In the genomic region with DNA sequence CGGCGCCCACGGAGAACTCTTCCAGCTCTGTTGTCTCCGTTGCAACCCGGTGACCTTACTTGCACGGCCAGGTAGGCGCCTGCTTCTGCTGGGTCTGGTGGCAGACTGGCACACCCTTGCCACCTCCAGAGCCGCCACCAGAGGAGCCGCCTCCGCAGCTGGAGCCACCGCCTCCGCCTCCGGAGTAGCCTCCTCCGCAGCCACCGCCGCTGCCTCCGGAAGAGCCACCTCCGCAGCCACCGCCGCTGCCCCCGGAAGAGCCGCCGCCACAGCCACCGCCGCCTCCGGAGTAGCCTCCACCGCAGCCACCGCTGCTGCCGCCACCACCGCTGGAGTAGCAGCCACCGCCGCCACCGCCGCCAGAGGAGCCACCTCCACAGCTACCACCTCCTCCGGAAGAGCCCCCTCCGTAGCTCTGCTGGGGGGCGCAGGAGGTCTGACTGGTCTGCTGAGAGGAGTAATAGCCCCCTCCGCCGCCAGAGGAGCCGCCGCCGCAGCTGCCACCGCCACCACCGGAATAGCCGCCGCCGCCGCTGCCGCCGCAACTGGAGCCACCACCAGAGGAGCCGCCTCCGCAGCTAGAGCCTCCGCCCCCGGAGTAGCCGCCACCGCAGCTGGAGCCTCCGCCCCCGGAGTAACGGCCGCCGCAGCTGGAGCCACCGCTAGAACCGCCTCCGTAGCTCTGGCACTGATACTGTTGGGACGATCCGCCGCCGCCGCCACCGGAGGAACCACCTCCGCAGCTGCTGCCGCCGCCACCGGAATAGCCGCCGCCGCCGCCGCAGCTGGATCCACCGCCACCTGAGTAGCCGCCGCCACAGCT, we compare ENCODE assay signal across 8 mouse cellular contexts. TPM values are rescaled to one million over a fixed set of nuclear protein-coding genes. Genes with fewer than 3 reads are reported as not detected.
DNase-seq lines count a peak whose midpoint lies in the region; ATAC-seq and TF ChIP-seq lines count a peak whose summit lies in the region.

No protein-coding gene starts in this region.

- H3K27me3 ChIP-seq in forebrain, embryonic 11.5 days (ENCODE audit: control insufficient read depth, insufficient read depth, low read length), result peaks cover 14% of the 10 kb centered on the region
- peaks cover 31% of the 10 kb centered on the region for H3K27me3 ChIP-seq in heart, embryonic 14.5 days (ENCODE audit: control insufficient read depth, insufficient read depth, low read length)
- peaks cover 46% of the 10 kb centered on the region for H3K27me3 ChIP-seq in liver, embryonic 11.5 days (replicated peaks; ENCODE audit: control insufficient read depth, insufficient read depth, low read length)
- peaks cover 14% of the 10 kb centered on the region for H3K27me3 ChIP-seq in neural tube, embryonic 12.5 days (replicated peaks)
- H3K27me3 ChIP-seq in thymus, adult 2 months (ENCODE audit: control insufficient read depth, insufficient read depth, low read length), result peaks cover 20% of the 10 kb centered on the region

- H3K4me3 ChIP-seq in forebrain, embryonic 11.5 days (ENCODE audit: low read depth, low read length), result peak overlapping the region; percentile 67
- H3K4me3 ChIP-seq in heart, embryonic 14.5 days (ENCODE audit: control insufficient read depth in 1 of 2, insufficient read depth in 1 of 2, low read depth in 1 of 2, low read length in 2 of 2), result peak overlapping the region; percentile 77 to 81
- H3K4me3 ChIP-seq in liver, embryonic 11.5 days (ENCODE audit: low read depth, low read length), result peak overlapping the region; percentile 57
- H3K4me3 ChIP-seq in neural tube, embryonic 12.5 days, result peak overlapping the region; percentile 72
- peak overlapping the region; percentile 15 for H3K4me3 ChIP-seq in thymus, adult 2 months (ENCODE audit: control insufficient read depth, insufficient read depth, low read length)

- ATAC-seq in cerebellum, adult (ENCODE audit: insufficient number of reproducible peaks, low FRiP score, low TSS enrichment), result peak; percentile 26; the same call in 1 of the 2 replicates
- ATAC-seq in forebrain, embryonic 11.5 days (replicated peaks; ENCODE audit: low FRiP score), result peak; percentile 88
- peak; percentile 72; the same call in 1 of the 2 replicates for ATAC-seq in heart, embryonic 14.5 days (ENCODE audit: insufficient number of reproducible peaks, insufficient read depth, low FRiP score, low read depth)
- ATAC-seq in liver, embryonic 11.5 days (replicated peaks; ENCODE audit: low FRiP score), result peak; percentile 75
- ATAC-seq in neural tube, embryonic 12.5 days (ENCODE audit: low FRiP score, low read depth), result peak; percentile 85

- H3K27ac ChIP-seq in forebrain, embryonic 11.5 days (ENCODE audit: low read depth, low read length), result no peak overlapping the region
- H3K27ac ChIP-seq in heart, embryonic 14.5 days (replicated peaks in 1 of 2; ENCODE audit: control insufficient read depth in 1 of 2, insufficient read depth in 1 of 2, low read depth in 2 of 2, low read length in 2 of 2), result peak overlapping the region in 1 of 2 experiments; percentile 44; a peak in 2 of 4 replicates
- no peak overlapping the region for H3K27ac ChIP-seq in liver, embryonic 11.5 days (ENCODE audit: low read depth, low read length)
- peak overlapping the region; percentile 82 for H3K27ac ChIP-seq in neural tube, embryonic 12.5 days
- no peak overlapping the region for H3K27ac ChIP-seq in thymus, adult 2 months (ENCODE audit: control insufficient read depth, insufficient read depth, low read length)

- DNase-seq in cerebellum, adult 11-12 months, result no peak
- DNase-seq in forebrain, embryonic 11.5 days (ENCODE audit: low spot score), result peak; percentile 89
- DNase-seq in kidney, postnatal 10 days, result peak; percentile 81
- DNase-seq in liver, embryonic 11.5 days (ENCODE audit: low spot score), result peak; percentile 41
- DNase-seq in thymus, adult 2 months, result peak; percentile 17

- H3K36me3 ChIP-seq in forebrain, embryonic 11.5 days (ENCODE audit: control insufficient read depth, insufficient read depth, low read length), result no peaks in the 10 kb centered on the region
- H3K36me3 ChIP-seq in heart, embryonic 14.5 days (ENCODE audit: control insufficient read depth, insufficient read depth, low read length), result no peaks in the 10 kb centered on the region
- no peaks in the 10 kb centered on the region for H3K36me3 ChIP-seq in liver, embryonic 11.5 days (ENCODE audit: control insufficient read depth, insufficient read depth, low read length)
- H3K36me3 ChIP-seq in neural tube, embryonic 12.5 days, result no peaks in the 10 kb centered on the region
- H3K36me3 ChIP-seq in thymus, adult 2 months (ENCODE audit: control insufficient read depth, insufficient read depth, low read length), result no peaks in the 10 kb centered on the region

- H3K4me2 ChIP-seq in forebrain, embryonic 11.5 days (ENCODE audit: low read depth, low read length, severe bottlenecking), result peak overlapping the region; percentile 83
- H3K4me2 ChIP-seq in heart, embryonic 14.5 days (ENCODE audit: low read length), result peak overlapping the region; percentile 98
- H3K4me2 ChIP-seq in liver, embryonic 11.5 days, result peak overlapping the region; percentile 82
- H3K4me2 ChIP-seq in neural tube, embryonic 12.5 days (replicated peaks), result peak overlapping the region; percentile 87

- under 1% methylated on average over 57 of the region's 82 CpGs for WGBS in forebrain, embryonic 11.5 days
- WGBS in heart, embryonic 14.5 days, result under 1% methylated on average over 74 of the region's 82 CpGs
- WGBS in liver, embryonic 11.5 days, result 1% methylated on average over 74 of the region's 82 CpGs
- under 1% methylated on average over 80 of the region's 82 CpGs for WGBS in neural tube, embryonic 12.5 days
- 2% methylated on average over 81 of the region's 82 CpGs for WGBS in thymus, adult 2 months

- H3K4me1 ChIP-seq in forebrain, embryonic 11.5 days (replicated peaks; ENCODE audit: control insufficient read depth, insufficient read depth, low read length), result no peaks in the 10 kb centered on the region; the same call in 1 of the 2 replicates
- peaks cover 2 to 3% of the 10 kb centered on the region in 2 experiments; a peak in 2 of 4 replicates for H3K4me1 ChIP-seq in heart, embryonic 14.5 days (ENCODE audit: control insufficient read depth in 2 of 2, insufficient read depth in 2 of 2, low read length in 2 of 2)
- no peaks in the 10 kb centered on the region; the same call in 1 of the 2 replicates for H3K4me1 ChIP-seq in liver, embryonic 11.5 days (replicated peaks; ENCODE audit: control insufficient read depth, insufficient read depth, low read length)
- no peaks in the 10 kb centered on the region for H3K4me1 ChIP-seq in neural tube, embryonic 12.5 days
- peaks cover 6% of the 10 kb centered on the region; the same call in 1 of the 2 replicates for H3K4me1 ChIP-seq in thymus, adult 2 months (replicated peaks; ENCODE audit: control insufficient read depth, insufficient read depth, low read length)

- peak overlapping the region; percentile 62 for H3K9ac ChIP-seq in forebrain, embryonic 11.5 days (ENCODE audit: low read length)
- peak overlapping the region; percentile 70 for H3K9ac ChIP-seq in heart, embryonic 14.5 days (ENCODE audit: low read length)
- H3K9ac ChIP-seq in liver, embryonic 11.5 days (ENCODE audit: low read depth, low read length), result peak overlapping the region; percentile 8
- peak overlapping the region; percentile 70 for H3K9ac ChIP-seq in neural tube, embryonic 12.5 days

- H3K9me3 ChIP-seq in forebrain, embryonic 11.5 days (ENCODE audit: control insufficient read depth, low read length), result no peaks in the 10 kb centered on the region
- no peaks in the 10 kb centered on the region for H3K9me3 ChIP-seq in heart, embryonic 14.5 days (ENCODE audit: control insufficient read depth, low read length)
- H3K9me3 ChIP-seq in liver, embryonic 11.5 days (ENCODE audit: control insufficient read depth, low read length), result no peaks in the 10 kb centered on the region
- H3K9me3 ChIP-seq in neural tube, embryonic 12.5 days, result no peaks in the 10 kb centered on the region

- TF ChIP-seq POLR2A in thymus, adult 2 months (IDR thresholded peaks at IDR 0.05; ENCODE audit: control insufficient read depth, extremely low read depth, insufficient read depth, low read length, poor library complexity), result no peak

- no peak for TF ChIP-seq CTCF in thymus, adult 2 months (IDR thresholded peaks at IDR 0.05; ENCODE audit: borderline replicate concordance, control insufficient read depth, extremely low read depth, insufficient read depth, low read length, poor library complexity)

RNA-seq across cellular contexts. Expression of gene Lor, which starts 2.3 kb away (rescaled TPM):
- 0.86 and 0.99 TPM in 2 replicates for polyA plus RNA-seq in forebrain, embryonic 11.5 days (2014; fragmentation: Nextera tagmentation; extraction: Ambion mirVana)
- 0.22 and 0.36 TPM in 2 replicates for polyA plus RNA-seq in heart, embryonic 14.5 days (2014; fragmentation: Nextera tagmentation; extraction: Ambion mirVana)
- polyA plus RNA-seq in liver, embryonic 11.5 days (2014; fragmentation: Nextera tagmentation; extraction: Ambion mirVana), result 0.79 and 0.90 TPM in 2 replicates
- polyA plus RNA-seq in neural tube, embryonic 12.5 days (2016; fragmentation: Nextera tagmentation; extraction: Ambion mirVana), result 5.7 and 6.6 TPM in 2 replicates
- polyA plus RNA-seq in thymus, adult 2 months (2012; rRNA removed), result 0.69 and 0.71 TPM in 2 replicates

RNA-seq across cellular contexts. Expression of gene Prr9, which starts 43.1 kb away (rescaled TPM):
- polyA plus RNA-seq in forebrain, embryonic 11.5 days (2014; fragmentation: Nextera tagmentation; extraction: Ambion mirVana), result not detected in 2 replicates
- polyA plus RNA-seq in heart, embryonic 14.5 days (2014; fragmentation: Nextera tagmentation; extraction: Ambion mirVana), result not detected in 2 replicates
- not detected in 2 replicates for polyA plus RNA-seq in liver, embryonic 11.5 days (2014; fragmentation: Nextera tagmentation; extraction: Ambion mirVana)
- not detected in 2 replicates for polyA plus RNA-seq in neural tube, embryonic 12.5 days (2016; fragmentation: Nextera tagmentation; extraction: Ambion mirVana)
- 0.14 TPM in 1 of 2 replicates, not detected in the other for polyA plus RNA-seq in thymus, adult 2 months (2012; rRNA removed)

Comparison
In these comparisons a context has a peak if more than half of its experiments do, and no peak if none do; other contexts are left out.
1. ATAC-seq: peak in every context shown above with its lines; median percentile 88 in forebrain, embryonic 11.5 days; 85 in neural tube, embryonic 12.5 days; 75 in liver, embryonic 11.5 days; 72 in heart, embryonic 14.5 days; 26 in cerebellum, adult.
2. H3K4me3 ChIP-seq: peak in every context shown above with its lines; median percentile 79 in heart, embryonic 14.5 days; 72 in neural tube, embryonic 12.5 days; 67 in forebrain, embryonic 11.5 days; 57 in liver, embryonic 11.5 days; 15 in thymus, adult 2 months.
3. H3K9ac ChIP-seq: peak in every context shown above with its lines; median percentile 70 in heart, embryonic 14.5 days; 70 in neural tube, embryonic 12.5 days; 62 in forebrain, embryonic 11.5 days; 8 in liver, embryonic 11.5 days.